Mouse (Mus musculus): ENCODE measurements around the gene Srcap. TPM values are rescaled to one million over a fixed set of nuclear protein-coding genes. Genes with fewer than 3 reads are reported as not detected.

The Srcap gene
- polyA plus RNA-seq, 1 experiment from 2014 or later, result 63.6 TPM

DNA sequence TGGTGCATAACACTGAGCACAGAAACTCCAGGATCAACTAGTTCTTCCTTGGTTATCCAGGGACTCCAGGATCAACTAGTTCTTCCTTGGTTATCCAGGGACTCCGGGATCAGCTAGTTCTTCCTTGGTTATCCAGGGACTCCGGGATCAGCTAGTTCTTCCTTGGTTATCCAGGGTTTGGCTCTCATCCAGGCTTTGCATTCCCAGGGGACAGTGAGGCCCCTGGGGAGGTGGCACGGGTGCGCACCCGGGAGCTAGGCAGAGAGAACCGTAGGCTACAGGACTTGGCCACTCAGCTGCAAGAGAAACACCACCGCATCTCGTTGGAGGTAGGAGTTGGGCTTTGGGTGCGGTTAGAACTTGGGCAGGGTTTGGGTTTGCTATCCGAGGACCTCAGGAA lies 79.3 kb downstream of the Srcap start:
- no peak for DNase-seq (ENCODE audit: extremely low spot score, low spot score)
- Histone ChIP-seq H3K27me3 (ENCODE audit: poor library complexity, severe bottlenecking) (no peaks in the 10 kb centered on the region), H3K9me3 (no peaks in the 10 kb centered on the region), H3K27ac (no peak overlapping the region), H3K4me3 (no peak overlapping the region), H3K36me3 (replicated peaks) (peaks cover 72% of the 10 kb centered on the region), H3K4me1 (peaks cover 24% of the 10 kb centered on the region)
- WGBS, result 92% methylated on average over 10 of the region's 10 CpGs

DNA sequence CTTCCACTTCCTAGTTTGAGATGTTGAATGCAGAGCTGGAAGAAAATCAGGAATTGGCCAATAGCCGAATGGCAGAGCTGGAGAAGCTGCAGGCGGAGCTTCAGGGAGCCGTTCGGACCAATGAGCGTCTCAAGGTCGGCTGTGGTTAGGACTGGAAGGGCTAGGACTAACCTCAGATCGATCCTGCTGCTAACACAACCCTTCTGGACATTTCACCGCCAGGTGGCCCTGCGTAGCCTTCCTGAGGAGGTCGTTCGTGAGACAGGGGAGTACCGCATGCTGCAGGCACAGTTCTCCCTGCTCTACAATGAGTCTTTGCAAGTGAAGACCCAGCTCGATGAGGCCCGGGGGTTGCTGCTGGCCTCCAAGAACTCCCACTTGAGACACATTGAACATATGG lies 80.8 kb downstream of the Srcap start:
- Histone ChIP-seq H3K27me3 (ENCODE audit: poor library complexity, severe bottlenecking) (no peaks in the 10 kb centered on the region), H3K27ac (no peak overlapping the region), H3K36me3 (replicated peaks) (peaks cover 82% of the 10 kb centered on the region), H3K4me1 (peaks cover 14% of the 10 kb centered on the region), H3K4me3 (no peak overlapping the region), H3K9me3 (no peaks in the 10 kb centered on the region)
- 94% methylated on average over 14 of the region's 14 CpGs for WGBS
- DNase-seq (ENCODE audit: extremely low spot score, low spot score), result no peak

DNA sequence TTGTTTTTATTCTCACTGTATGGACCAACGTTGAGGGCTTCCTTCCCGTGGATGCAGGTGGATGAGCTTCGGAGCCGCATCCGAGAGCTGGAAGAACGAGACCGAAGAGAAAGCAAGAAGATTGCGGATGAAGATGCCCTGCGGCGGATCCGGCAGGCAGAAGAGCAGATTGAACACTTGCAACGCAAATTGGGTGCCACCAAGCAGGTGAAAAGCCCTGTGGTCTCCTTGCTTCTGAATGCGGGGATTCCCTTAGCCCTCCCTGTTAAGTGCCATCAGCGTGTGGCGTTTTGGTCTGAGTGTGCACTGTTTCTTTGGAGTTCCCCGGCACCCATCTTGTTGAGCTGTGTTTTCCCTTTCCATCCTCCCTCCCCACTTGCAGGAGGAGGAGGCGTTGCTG lies 85.0 kb downstream of the Srcap start:
- H3K9me3 ChIP-seq, result no peaks in the 10 kb centered on the region
- no peak overlapping the region for H3K4me3 ChIP-seq
- H3K27ac ChIP-seq, result no peak overlapping the region
- H3K27me3 ChIP-seq (ENCODE audit: poor library complexity, severe bottlenecking), result no peaks in the 10 kb centered on the region
- H3K4me1 ChIP-seq, result no peaks in the 10 kb centered on the region
- 95% methylated on average over 17 of the region's 17 CpGs for WGBS
- H3K36me3 ChIP-seq (replicated peaks), result peaks cover 100% of the 10 kb centered on the region
- DNase-seq (ENCODE audit: extremely low spot score, low spot score), result no peak

DNA sequence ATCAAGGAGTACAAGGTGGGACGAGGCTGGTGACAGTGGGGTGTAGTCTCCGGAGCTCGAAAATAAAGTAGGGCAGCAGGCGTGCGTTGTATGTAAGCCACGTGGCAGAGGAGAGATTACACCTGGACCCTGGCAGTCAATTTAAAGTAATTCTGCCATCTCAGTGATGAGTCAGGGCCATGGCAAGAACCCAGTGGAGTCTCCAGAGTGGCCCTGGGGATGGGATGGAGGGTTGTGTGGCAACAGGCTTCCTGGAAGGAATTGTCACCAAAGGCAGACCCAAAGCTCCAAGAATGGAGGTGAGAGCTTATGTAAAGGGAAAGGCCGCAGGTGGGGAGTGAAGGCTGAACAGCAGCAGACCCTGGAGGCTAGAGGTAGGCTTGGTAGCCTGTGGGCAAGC lies 88.8 kb downstream of the Srcap start:
- WGBS, result 96% methylated on average over 7 of the region's 7 CpGs
- Histone ChIP-seq H3K4me3 (no peak overlapping the region), H3K9me3 (no peaks in the 10 kb centered on the region), H3K27me3 (ENCODE audit: poor library complexity, severe bottlenecking) (no peaks in the 10 kb centered on the region), H3K36me3 (replicated peaks) (peaks cover 99% of the 10 kb centered on the region), H3K27ac (no peak overlapping the region), H3K4me1 (no peaks in the 10 kb centered on the region)
- DNase-seq (ENCODE audit: extremely low spot score, low spot score), result no peak

DNA sequence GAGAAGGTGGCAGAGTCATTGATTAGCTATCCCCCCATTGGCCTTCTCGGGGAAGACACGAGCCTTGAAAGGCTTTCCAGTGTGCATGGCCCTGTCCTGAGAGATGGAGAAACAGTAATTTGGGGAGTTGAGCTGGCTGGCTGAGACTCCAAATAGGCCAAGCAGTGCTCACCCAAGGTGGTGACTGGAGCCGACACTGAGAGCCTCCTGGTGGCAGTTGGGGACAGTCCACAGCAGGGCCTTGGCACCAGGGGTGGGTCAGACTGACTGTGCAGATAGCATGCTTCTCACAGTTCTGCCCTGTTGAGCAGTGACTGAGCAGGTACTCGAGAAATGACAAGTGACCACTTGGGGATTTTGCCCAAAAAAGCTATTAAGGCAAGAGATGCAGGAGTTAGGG lies 90.0 kb downstream of the Srcap start:
- no peaks in the 10 kb centered on the region for H3K9me3 ChIP-seq
- H3K36me3 ChIP-seq (replicated peaks), result peaks cover 99% of the 10 kb centered on the region
- WGBS, result 90% methylated on average over 4 of the region's 4 CpGs
- no peaks in the 10 kb centered on the region for H3K4me1 ChIP-seq
- DNase-seq (ENCODE audit: extremely low spot score, low spot score), result no peak
- no peak overlapping the region for H3K27ac ChIP-seq
- no peak overlapping the region for H3K4me3 ChIP-seq
- no peaks in the 10 kb centered on the region for H3K27me3 ChIP-seq (ENCODE audit: poor library complexity, severe bottlenecking)

DNA sequence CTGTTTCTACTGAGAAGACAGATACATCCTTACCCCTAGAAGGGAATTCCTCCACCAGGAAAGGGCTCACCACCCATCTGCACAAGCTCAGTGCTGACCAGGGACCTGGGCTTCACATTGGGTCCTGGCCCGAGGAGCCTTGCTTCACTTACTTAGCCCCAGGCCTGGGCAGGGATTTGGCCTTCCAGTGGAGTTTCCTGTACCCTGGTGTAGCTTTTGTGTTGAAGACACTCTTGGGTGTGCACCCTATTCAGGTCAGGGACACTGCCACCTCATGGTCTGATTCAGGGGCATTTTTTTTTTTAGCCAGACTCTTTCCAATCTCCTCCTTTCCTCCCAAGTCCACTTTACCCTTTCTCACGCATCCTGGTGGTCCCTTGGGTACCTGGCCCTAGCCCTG lies 91.1 kb downstream of the Srcap start:
- H3K36me3 ChIP-seq (replicated peaks), result peaks cover 99% of the 10 kb centered on the region
- DNase-seq (ENCODE audit: extremely low spot score, low spot score), result no peak
- 94% methylated on average over 2 of the region's 2 CpGs for WGBS
- no peaks in the 10 kb centered on the region for H3K27me3 ChIP-seq (ENCODE audit: poor library complexity, severe bottlenecking)
- no peaks in the 10 kb centered on the region for H3K9me3 ChIP-seq
- no peak overlapping the region for H3K27ac ChIP-seq
- no peaks in the 10 kb centered on the region for H3K4me1 ChIP-seq
- no peak overlapping the region for H3K4me3 ChIP-seq

- H3K9me3 ChIP-seq, result no peaks in the 10 kb centered on the region
- WGBS, result 96% methylated on average over 10 of the region's 10 CpGs
- peaks cover 99% of the 10 kb centered on the region for H3K36me3 ChIP-seq (replicated peaks)
- H3K4me3 ChIP-seq, result no peak overlapping the region
- no peak for DNase-seq (ENCODE audit: extremely low spot score, low spot score)
- no peaks in the 10 kb centered on the region for H3K27me3 ChIP-seq (ENCODE audit: poor library complexity, severe bottlenecking)
- H3K27ac ChIP-seq, result no peak overlapping the region
- no peaks in the 10 kb centered on the region for H3K4me1 ChIP-seq
Observed at GRCm38 (mm10) chr7:127604256-127604655, 92.5 kb downstream of the Srcap start.

- no peak for DNase-seq (ENCODE audit: extremely low spot score, low spot score)
- Histone ChIP-seq H3K27me3 (ENCODE audit: poor library complexity, severe bottlenecking) (no peaks in the 10 kb centered on the region), H3K27ac (no peak overlapping the region), H3K9me3 (peaks cover 13% of the 10 kb centered on the region; the same call in 1 of the 2 replicates), H3K4me1 (no peaks in the 10 kb centered on the region), H3K4me3 (no peak overlapping the region), H3K36me3 (replicated peaks) (peaks cover 99% of the 10 kb centered on the region)
- 89% methylated on average over 6 of the region's 6 CpGs for WGBS
Observed at GRCm38 (mm10) chr7:127607150-127607549, 95.4 kb downstream of the Srcap start.

Small RNA genes within 50 kb of the gene (microRNA-seq; reads per million reads assigned to microRNA genes)
- gene Gm47278 (not detected), gene Mir7060 (0.90 reads per million)

Other genes with a start within 250 kb of the Srcap start
- 84.0 and 88.2 TPM in 2 replicates for gene Sephs2, start 237.9 kb upstream of the Srcap start, polyA plus RNA-seq (2016; fragmentation: Nextera tagmentation; extraction: Ambion mirVana)
- gene Itgal, start 215.7 kb upstream of the Srcap start, polyA plus RNA-seq (2016; fragmentation: Nextera tagmentation; extraction: Ambion mirVana), result 0.22 and 0.36 TPM in 2 replicates
- gene Zfp768, start 166.4 kb upstream of the Srcap start, polyA plus RNA-seq (2016; fragmentation: Nextera tagmentation; extraction: Ambion mirVana), result 17.6 and 18.9 TPM in 2 replicates
- 7.6 TPM in 2 replicates for gene Zfp747, start 135.9 kb upstream of the Srcap start, polyA plus RNA-seq (2016; fragmentation: Nextera tagmentation; extraction: Ambion mirVana)
- 4.8 and 5.3 TPM in 2 replicates for gene 9130019O22Rik, start 124.8 kb upstream of the Srcap start, polyA plus RNA-seq (2016; fragmentation: Nextera tagmentation; extraction: Ambion mirVana)
- 4.2 and 4.8 TPM in 2 replicates for gene E430018J23Rik, start 118.4 kb upstream of the Srcap start, polyA plus RNA-seq (2016; fragmentation: Nextera tagmentation; extraction: Ambion mirVana)
- gene Zfp764, start 105.2 kb upstream of the Srcap start, polyA plus RNA-seq (2016; fragmentation: Nextera tagmentation; extraction: Ambion mirVana), result 5.8 and 6.1 TPM in 2 replicates
- gene Zfp688, start 89.9 kb upstream of the Srcap start, polyA plus RNA-seq (2016; fragmentation: Nextera tagmentation; extraction: Ambion mirVana), result 33.9 and 35.0 TPM in 2 replicates
- 14.4 and 15.4 TPM in 2 replicates for gene Zfp689, start 62.8 kb upstream of the Srcap start, polyA plus RNA-seq (2016; fragmentation: Nextera tagmentation; extraction: Ambion mirVana)
- gene Prr14, start 52.4 kb upstream of the Srcap start, polyA plus RNA-seq (2016; fragmentation: Nextera tagmentation; extraction: Ambion mirVana), result 47.3 and 50.9 TPM in 2 replicates
- 7.3 and 7.7 TPM in 2 replicates for gene Fbrs, start 32.8 kb upstream of the Srcap start, polyA plus RNA-seq (2016; fragmentation: Nextera tagmentation; extraction: Ambion mirVana)
- gene Gm42715, start 7.6 kb downstream of the Srcap start, polyA plus RNA-seq (2016; fragmentation: Nextera tagmentation; extraction: Ambion mirVana), result 15.9 and 18.4 TPM in 2 replicates
- gene Tmem265, start 49.4 kb downstream of the Srcap start, polyA plus RNA-seq (2016; fragmentation: Nextera tagmentation; extraction: Ambion mirVana), result 6.2 TPM in 2 replicates
- gene Phkg2, start 61.4 kb downstream of the Srcap start, polyA plus RNA-seq (2016; fragmentation: Nextera tagmentation; extraction: Ambion mirVana), result 42.4 and 45.0 TPM in 2 replicates
- gene Ccdc189, start 76.6 kb downstream of the Srcap start, polyA plus RNA-seq (2016; fragmentation: Nextera tagmentation; extraction: Ambion mirVana), result 12.2 and 12.8 TPM in 2 replicates
- gene Rnf40, start 76.8 kb downstream of the Srcap start, polyA plus RNA-seq (2016; fragmentation: Nextera tagmentation; extraction: Ambion mirVana), result 60.5 and 62.8 TPM in 2 replicates
- 30.6 and 33.0 TPM in 2 replicates for gene Zfp629, start 103.8 kb downstream of the Srcap start, polyA plus RNA-seq (2016; fragmentation: Nextera tagmentation; extraction: Ambion mirVana)
- gene Bcl7c, start 196.9 kb downstream of the Srcap start, polyA plus RNA-seq (2016; fragmentation: Nextera tagmentation; extraction: Ambion mirVana), result 44.5 and 50.4 TPM in 2 replicates
- 5.9 and 6.0 TPM in 2 replicates for gene Ctf1, start 200.8 kb downstream of the Srcap start, polyA plus RNA-seq (2016; fragmentation: Nextera tagmentation; extraction: Ambion mirVana)
- gene Ctf2, start 220.2 kb downstream of the Srcap start, polyA plus RNA-seq (2016; fragmentation: Nextera tagmentation; extraction: Ambion mirVana), result 0.33 and 0.39 TPM in 2 replicates
- gene Fbxl19, start 232.6 kb downstream of the Srcap start, polyA plus RNA-seq (2016; fragmentation: Nextera tagmentation; extraction: Ambion mirVana), result 7.6 and 8.2 TPM in 2 replicates